ENCODE assay signal across 20 mouse cellular contexts in the genomic region with DNA sequence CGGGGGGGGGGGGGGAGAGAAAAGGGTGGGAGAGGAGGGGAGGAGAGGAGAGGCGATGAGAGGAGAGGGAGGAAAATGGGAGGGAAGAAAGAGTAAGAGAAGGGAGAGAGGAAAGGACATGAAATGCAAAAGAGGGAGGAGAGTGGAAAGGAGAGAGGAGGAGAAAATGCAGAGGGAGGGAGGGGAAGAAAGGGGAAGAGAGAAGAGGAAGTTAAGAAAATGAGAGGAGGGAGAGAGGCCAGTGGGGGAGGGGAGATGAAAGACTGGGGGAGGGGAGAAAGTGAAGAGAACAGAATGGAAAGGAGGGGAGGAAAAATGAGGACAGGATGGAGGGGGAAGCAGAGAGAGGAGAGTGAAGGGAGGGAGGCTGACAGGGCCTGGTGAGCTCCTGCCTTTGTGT.
"Had no signal": no experiment of that assay in that cellular context is flagged by ENCODE, and none has a peak within 500 bp of the region (broad histone marks: within the 10 kb centered on the region; RNA-seq: fewer than 3 reads in every experiment).

No protein-coding gene starts in this region.

- H3K27ac ChIP-seq: liver, embryonic 15.5 days; lung, embryonic 15.5 days; midbrain, embryonic 13.5 days; midbrain, embryonic 15.5 days; neural tube, embryonic 12.5 days; stomach, embryonic 15.5 days; stomach, postnatal 0 days had no signal

- H3K27me3 ChIP-seq: liver, embryonic 15.5 days; lung, embryonic 15.5 days; megakaryocyte, embryonic 14.5 days; midbrain, embryonic 13.5 days; midbrain, embryonic 15.5 days; neural tube, embryonic 12.5 days; stomach, embryonic 15.5 days had no signal

- H3K4me2 ChIP-seq: liver, embryonic 15.5 days; lung, embryonic 15.5 days; midbrain, embryonic 11.5 days; midbrain, embryonic 13.5 days; midbrain, embryonic 15.5 days; neural tube, embryonic 12.5 days; stomach, embryonic 15.5 days had no signal

- DNase-seq: liver, postnatal 0 days; lung, adult 2 months; lung, postnatal 4 days; retina, postnatal 1 day; right cerebral cortex, adult 18-20 months; right cerebral cortex, postnatal 4 days; spleen, adult 18-20 months; thymus, adult 2 months; thymus, postnatal 25 days; thymus, postnatal 4 days had no signal

- H3K9me3 ChIP-seq: liver, embryonic 15.5 days; lung, embryonic 15.5 days; megakaryocyte, embryonic 14.5 days; midbrain, embryonic 13.5 days; midbrain, embryonic 15.5 days; neural tube, embryonic 12.5 days; stomach, embryonic 15.5 days had no signal

- H3K36me3 ChIP-seq: liver, embryonic 15.5 days; midbrain, embryonic 13.5 days; midbrain, embryonic 15.5 days; neural tube, embryonic 12.5 days; stomach, embryonic 15.5 days had no signal

- H3K9ac ChIP-seq: liver, embryonic 15.5 days; liver, postnatal 0 days; lung, embryonic 15.5 days; midbrain, embryonic 13.5 days; midbrain, embryonic 15.5 days; neural tube, embryonic 12.5 days; stomach, embryonic 15.5 days had no signal

- ATAC-seq: liver, postnatal 0 days; lung, postnatal 0 days; midbrain, embryonic 13.5 days; midbrain, embryonic 15.5 days had no signal

- H3K4me3 ChIP-seq: liver, embryonic 15.5 days; lung, embryonic 15.5 days; megakaryocyte, embryonic 14.5 days; midbrain, embryonic 13.5 days; midbrain, embryonic 15.5 days; neural tube, embryonic 12.5 days; stomach, embryonic 15.5 days had no signal

- H3K4me1 ChIP-seq: liver, embryonic 15.5 days; midbrain, embryonic 13.5 days; midbrain, embryonic 15.5 days; neural tube, embryonic 12.5 days; stomach, embryonic 15.5 days had no signal
